Mouse (Mus musculus): ENCODE data around the gene Chst3. TPM values are rescaled to one million over a fixed set of nuclear protein-coding genes. Genes with fewer than 3 reads are reported as not detected.
"Not testable (repeated sequence)": the region's sequence is repeated elsewhere in the genome, so short reads cannot be mapped to it uniquely, and the experiment has no call there.

Chst3 gene
- polyA plus RNA-seq, 1 experiment: 2.1 TPM

- Histone ChIP-seq H3K27me3 (ENCODE audit: control insufficient read depth, insufficient read depth, low read length) (no peaks in the 10 kb centered on the region), H3K36me3 (ENCODE audit: control insufficient read depth, insufficient read depth, low read length) (no peaks in the 10 kb centered on the region), H3K4me1 (replicated peaks; ENCODE audit: control insufficient read depth, insufficient read depth, low read length) (peaks cover 12% of the 10 kb centered on the region), H3K27ac (ENCODE audit: control insufficient read depth, insufficient read depth, low read length) (no peak overlapping the region), H3K4me3 (ENCODE audit: control insufficient read depth, insufficient read depth, low read length) (no peak overlapping the region)
- TF ChIP-seq CTCF (IDR thresholded peaks at IDR 0.05; ENCODE audit: borderline replicate concordance, control insufficient read depth, extremely low read depth, insufficient read depth, low read length, poor library complexity) (no peak), POLR2A (IDR thresholded peaks at IDR 0.05; ENCODE audit: control insufficient read depth, extremely low read depth, insufficient read depth, low read length, poor library complexity) (no peak)
- DNase-seq: no peak
These were observed 63.0 kb downstream of the Chst3 start for GRCm38 (mm10) chr10:60156016-60156415.

- H3K36me3 ChIP-seq (ENCODE audit: control insufficient read depth, insufficient read depth, low read length): no peaks in the 10 kb centered on the region
- H3K4me1 ChIP-seq (replicated peaks; ENCODE audit: control insufficient read depth, insufficient read depth, low read length): peaks cover 14% of the 10 kb centered on the region
- H3K27me3 ChIP-seq (ENCODE audit: control insufficient read depth, insufficient read depth, low read length): no peaks in the 10 kb centered on the region
- H3K27ac ChIP-seq (ENCODE audit: control insufficient read depth, insufficient read depth, low read length): no peak overlapping the region
- TF ChIP-seq CTCF (IDR thresholded peaks at IDR 0.05; ENCODE audit: borderline replicate concordance, control insufficient read depth, extremely low read depth, insufficient read depth, low read length, poor library complexity) (no peak), POLR2A (IDR thresholded peaks at IDR 0.05; ENCODE audit: control insufficient read depth, extremely low read depth, insufficient read depth, low read length, poor library complexity) (no peak)
- no peak overlapping the region for H3K4me3 ChIP-seq (ENCODE audit: control insufficient read depth, insufficient read depth, low read length)
- no peak for DNase-seq
- WGBS: 44% methylated on average over 6 of the region's 6 CpGs
These were observed 67.9 kb downstream of the Chst3 start for GRCm38 (mm10) chr10:60151107-60151663.

GRCm38 (mm10) chr10:60148087-60148486 lies 71.0 kb downstream of the Chst3 start:
- peaks cover 11% of the 10 kb centered on the region for H3K4me1 ChIP-seq (replicated peaks; ENCODE audit: control insufficient read depth, insufficient read depth, low read length)
- no peak overlapping the region for H3K4me3 ChIP-seq (ENCODE audit: control insufficient read depth, insufficient read depth, low read length)
- 3% methylated on average over 5 of the region's 5 CpGs for WGBS
- no peaks in the 10 kb centered on the region for H3K27me3 ChIP-seq (ENCODE audit: control insufficient read depth, insufficient read depth, low read length)
- TF ChIP-seq POLR2A (IDR thresholded peaks at IDR 0.05; ENCODE audit: control insufficient read depth, extremely low read depth, insufficient read depth, low read length, poor library complexity) (no peak), CTCF (IDR thresholded peaks at IDR 0.05; ENCODE audit: borderline replicate concordance, control insufficient read depth, extremely low read depth, insufficient read depth, low read length, poor library complexity) (peak; percentile 63; the same call in 1 of the 2 replicates)
- H3K27ac ChIP-seq (ENCODE audit: control insufficient read depth, insufficient read depth, low read length): no peak overlapping the region
- peak; percentile 83 for DNase-seq
- H3K36me3 ChIP-seq (ENCODE audit: control insufficient read depth, insufficient read depth, low read length): no peaks in the 10 kb centered on the region

GRCm38 (mm10) chr10:60147510-60148047 lies 71.5 kb downstream of the Chst3 start:
- peaks cover 11% of the 10 kb centered on the region for H3K4me1 ChIP-seq (replicated peaks; ENCODE audit: control insufficient read depth, insufficient read depth, low read length)
- not testable (repeated sequence) for H3K36me3 ChIP-seq (ENCODE audit: control insufficient read depth, insufficient read depth, low read length); DNase-seq; H3K27me3 ChIP-seq (ENCODE audit: control insufficient read depth, insufficient read depth, low read length); H3K4me3 ChIP-seq (ENCODE audit: control insufficient read depth, insufficient read depth, low read length); H3K27ac ChIP-seq (ENCODE audit: control insufficient read depth, insufficient read depth, low read length)
- WGBS: 88% methylated on average over 10 of the region's 10 CpGs

- H3K27me3 ChIP-seq (ENCODE audit: control insufficient read depth, insufficient read depth, low read length): no peaks in the 10 kb centered on the region
- DNase-seq: no peak
- 97% methylated on average over 3 of the region's 3 CpGs for WGBS
- H3K36me3 ChIP-seq (ENCODE audit: control insufficient read depth, insufficient read depth, low read length): no peaks in the 10 kb centered on the region
- no peak overlapping the region for H3K27ac ChIP-seq (ENCODE audit: control insufficient read depth, insufficient read depth, low read length)
- H3K4me3 ChIP-seq (ENCODE audit: control insufficient read depth, insufficient read depth, low read length): no peak overlapping the region
- no peak for TF ChIP-seq CTCF (IDR thresholded peaks at IDR 0.05; ENCODE audit: borderline replicate concordance, control insufficient read depth, extremely low read depth, insufficient read depth, low read length, poor library complexity)
- H3K4me1 ChIP-seq (replicated peaks; ENCODE audit: control insufficient read depth, insufficient read depth, low read length): peaks cover 5% of the 10 kb centered on the region; the same call in 1 of the 2 replicates
These were observed 77.4 kb downstream of the Chst3 start for GRCm38 (mm10) chr10:60141656-60142160.

GRCm38 (mm10) chr10:60140751-60141150 lies 78.3 kb downstream of the Chst3 start:
- Histone ChIP-seq H3K4me1 (replicated peaks; ENCODE audit: control insufficient read depth, insufficient read depth, low read length) (0 out of 2 replicates have a peak, but pooled peaks cover 4% of the 10 kb centered on the region), H3K27me3 (ENCODE audit: control insufficient read depth, insufficient read depth, low read length) (no peaks in the 10 kb centered on the region), H3K36me3 (ENCODE audit: control insufficient read depth, insufficient read depth, low read length) (no peaks in the 10 kb centered on the region), H3K4me3 (ENCODE audit: control insufficient read depth, insufficient read depth, low read length) (no peak overlapping the region), H3K27ac (ENCODE audit: control insufficient read depth, insufficient read depth, low read length) (no peak overlapping the region)
- 97% methylated on average over 4 of the region's 4 CpGs for WGBS
- DNase-seq: no peak
- TF ChIP-seq POLR2A (IDR thresholded peaks at IDR 0.05; ENCODE audit: control insufficient read depth, extremely low read depth, insufficient read depth, low read length, poor library complexity) (no peak), CTCF (IDR thresholded peaks at IDR 0.05; ENCODE audit: borderline replicate concordance, control insufficient read depth, extremely low read depth, insufficient read depth, low read length, poor library complexity) (no peak)

GRCm38 (mm10) chr10:60138680-60139079 lies 80.4 kb downstream of the Chst3 start:
- no peak overlapping the region for H3K27ac ChIP-seq (ENCODE audit: control insufficient read depth, insufficient read depth, low read length)
- H3K36me3 ChIP-seq (ENCODE audit: control insufficient read depth, insufficient read depth, low read length): no peaks in the 10 kb centered on the region
- H3K27me3 ChIP-seq (ENCODE audit: control insufficient read depth, insufficient read depth, low read length): no peaks in the 10 kb centered on the region
- 0 out of 2 replicates have a peak, but pooled peaks cover 4% of the 10 kb centered on the region for H3K4me1 ChIP-seq (replicated peaks; ENCODE audit: control insufficient read depth, insufficient read depth, low read length)
- TF ChIP-seq CTCF (IDR thresholded peaks at IDR 0.05; ENCODE audit: borderline replicate concordance, control insufficient read depth, extremely low read depth, insufficient read depth, low read length, poor library complexity) (no peak), POLR2A (IDR thresholded peaks at IDR 0.05; ENCODE audit: control insufficient read depth, extremely low read depth, insufficient read depth, low read length, poor library complexity) (no peak)
- H3K4me3 ChIP-seq (ENCODE audit: control insufficient read depth, insufficient read depth, low read length): no peak overlapping the region
- no peak for DNase-seq
- 29% methylated on average over 5 of the region's 5 CpGs for WGBS
